Mouse (Mus musculus) E14TG2a.4 (cell line): ENCODE measurements at regions not wholly inside any gene's neighbourhood (a gene's known extent, or its start where the extent isn't known, plus 50 kb on each side); places are given as distances from the start of the nearest gene placed in this dataset.

Source experiments
- CTCF ChIP-seq: conservative IDR thresholded peaks from 2 replicates; pipeline ENCODE4 v1.5.1; 2014; ENCODE audit warnings: low read length
- POU5F1 ChIP-seq: IDR thresholded peaks from 2 replicates; pipeline ENCODE4 v1.6.1; 2014; ENCODE audit warnings: low read length, borderline replicate concordance

DNA sequence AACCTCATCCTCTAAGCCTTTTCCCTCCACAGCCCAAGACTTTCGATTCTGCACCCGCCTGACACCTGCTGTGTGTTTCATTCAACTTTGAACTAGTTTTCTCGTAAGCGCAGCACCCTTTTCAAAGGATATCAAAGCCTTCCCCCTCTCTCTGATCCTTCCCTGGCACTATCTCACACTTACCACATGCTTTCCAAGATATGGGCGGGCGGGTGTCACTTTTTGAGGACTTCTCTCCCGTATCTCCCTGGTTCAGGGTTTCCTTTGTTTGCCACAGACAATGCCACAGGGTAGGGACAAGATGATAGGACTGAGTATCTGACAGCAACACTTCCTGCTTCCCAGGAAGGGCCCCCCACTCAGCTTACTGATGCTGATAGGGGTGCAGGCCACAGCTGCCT, 76.8 kb upstream of the Mdm1 start:
- TF ChIP-seq CTCF: no peak
- TF ChIP-seq POU5F1: no peak
